Mouse (Mus musculus): ENCODE data around the gene Atn1. TPM values are rescaled to one million over a fixed set of nuclear protein-coding genes. Genes with fewer than 3 reads are reported as not detected.

Atn1 gene
- polyA plus RNA-seq (2012; rRNA removed; ENCODE audit: low replicate concordance): 25.6 and 59.6 TPM in 2 replicates

DNA sequence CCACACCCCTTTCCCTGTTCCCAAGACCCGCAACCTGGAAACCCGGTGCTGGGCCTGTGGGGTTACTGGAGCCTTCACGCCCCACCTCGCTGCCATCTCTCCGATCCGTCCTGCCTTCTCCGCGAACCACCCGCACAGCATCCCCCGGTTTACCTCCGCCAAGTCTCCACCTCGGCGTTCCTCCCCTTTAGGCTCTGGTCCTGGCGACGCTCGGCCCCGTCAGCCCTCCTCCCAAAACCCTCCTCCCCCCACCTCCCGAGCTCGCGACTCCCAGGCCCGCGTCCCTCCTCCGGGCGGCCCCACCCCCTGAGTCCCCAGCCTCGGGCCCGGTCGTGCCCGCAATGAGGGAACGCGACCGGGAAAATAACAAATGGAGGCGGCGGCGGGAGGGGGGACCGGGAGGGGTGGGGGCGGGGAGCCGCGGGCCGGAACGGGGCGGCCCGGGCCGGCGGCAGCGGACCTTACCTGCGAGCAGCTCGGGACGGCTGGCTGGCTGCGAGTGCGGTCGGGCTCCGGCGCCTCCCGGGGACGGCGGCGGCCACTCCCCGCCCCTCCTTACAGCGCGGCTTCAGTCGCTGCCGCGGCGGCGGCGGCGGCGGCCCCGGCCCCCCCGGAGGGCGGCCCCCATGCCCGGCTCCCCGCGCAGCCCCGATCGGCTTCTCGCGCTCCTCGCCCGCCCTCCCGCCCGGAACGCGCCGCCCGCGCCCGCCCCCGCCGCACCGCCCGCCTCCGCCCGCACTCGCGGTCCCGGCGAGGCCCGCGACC lies at the start of gene Atn1, which contains the start of gene Gm45234:
Atn1 (minus strand) TSS at position 694 of the 765 bp plus-strand sequence.
Gm45234 (minus strand) TSS at position 191 of the 765 bp plus-strand sequence.

GRCm38 (mm10) chr6:124779222-124779983 lies 23.1 kb upstream of the Atn1 start, which contains the start of gene Lrrc23:
Lrrc23 (minus strand) TSS chr6:124779727.

DNA sequence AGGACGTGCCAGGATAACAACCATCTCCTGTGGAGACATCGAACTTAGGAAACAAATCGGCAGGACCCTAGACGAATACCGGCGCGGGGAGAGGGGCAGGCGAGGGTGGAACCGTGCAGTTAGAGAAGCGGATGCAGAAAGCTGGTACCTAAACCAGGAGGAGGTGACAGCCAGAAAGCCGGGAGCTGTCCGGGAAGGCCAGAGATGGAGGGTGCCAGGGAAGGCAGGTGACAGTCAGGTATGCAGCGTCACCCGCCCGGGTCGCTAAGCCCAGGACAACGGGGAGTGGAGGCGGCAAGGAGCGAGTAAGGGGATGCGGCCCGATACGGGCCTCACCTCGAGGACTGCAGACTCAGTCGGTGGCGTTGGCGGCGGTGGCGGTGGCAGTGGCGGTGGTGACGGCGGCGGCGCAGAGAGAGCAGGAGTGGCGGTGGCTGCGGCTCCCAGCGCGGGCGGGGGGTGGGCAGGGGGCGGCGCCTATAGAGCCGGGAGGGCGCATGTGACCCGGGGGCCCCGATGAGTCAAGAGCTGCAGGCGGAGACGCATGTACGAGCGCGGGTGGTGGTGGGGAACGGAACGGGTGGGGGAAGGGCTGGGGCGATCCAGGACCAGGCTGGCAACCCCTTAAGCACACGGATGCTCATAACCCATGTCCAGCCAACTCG lies 12.9 kb upstream of the Atn1 start, which contains the start of gene Eno2:
Eno2 (minus strand) TSS at position 573 of the 665 bp plus-strand sequence.

GRCm38 (mm10) chr6:124740888-124741761 lies 15.2 kb downstream of the Atn1 start, which contains the start of gene Grcc10:
Grcc10 (minus strand) TSS chr6:124741374.

DNA sequence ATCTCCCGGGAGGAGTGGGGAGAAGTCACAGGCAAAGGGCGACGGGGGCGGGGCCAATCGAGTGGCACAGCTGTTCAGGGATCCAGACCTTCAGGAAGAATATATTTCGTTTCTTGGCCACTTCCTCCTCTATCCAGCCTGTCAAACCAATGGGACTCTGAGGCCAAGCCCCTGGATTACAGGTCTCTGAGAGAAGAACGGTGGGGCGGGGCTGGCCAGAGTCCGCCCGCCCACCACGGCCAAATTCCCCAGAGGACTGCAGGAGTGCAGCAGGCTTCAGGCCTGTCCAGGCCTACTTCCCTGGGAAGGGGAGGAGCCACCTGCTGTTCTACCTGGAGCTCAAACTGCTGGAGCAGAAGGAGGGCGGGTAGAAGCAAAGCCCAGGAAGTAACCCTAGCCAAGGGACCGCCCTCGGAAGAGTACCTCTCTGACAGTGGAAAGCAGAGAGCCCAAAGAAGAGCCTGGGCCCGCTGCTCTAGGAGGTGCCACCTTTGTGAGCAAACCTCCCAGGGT lies 17.8 kb downstream of the Atn1 start, which contains the start of gene Ptpn6:
Ptpn6 (minus strand) TSS at position 204 of the 513 bp plus-strand sequence.

DNA sequence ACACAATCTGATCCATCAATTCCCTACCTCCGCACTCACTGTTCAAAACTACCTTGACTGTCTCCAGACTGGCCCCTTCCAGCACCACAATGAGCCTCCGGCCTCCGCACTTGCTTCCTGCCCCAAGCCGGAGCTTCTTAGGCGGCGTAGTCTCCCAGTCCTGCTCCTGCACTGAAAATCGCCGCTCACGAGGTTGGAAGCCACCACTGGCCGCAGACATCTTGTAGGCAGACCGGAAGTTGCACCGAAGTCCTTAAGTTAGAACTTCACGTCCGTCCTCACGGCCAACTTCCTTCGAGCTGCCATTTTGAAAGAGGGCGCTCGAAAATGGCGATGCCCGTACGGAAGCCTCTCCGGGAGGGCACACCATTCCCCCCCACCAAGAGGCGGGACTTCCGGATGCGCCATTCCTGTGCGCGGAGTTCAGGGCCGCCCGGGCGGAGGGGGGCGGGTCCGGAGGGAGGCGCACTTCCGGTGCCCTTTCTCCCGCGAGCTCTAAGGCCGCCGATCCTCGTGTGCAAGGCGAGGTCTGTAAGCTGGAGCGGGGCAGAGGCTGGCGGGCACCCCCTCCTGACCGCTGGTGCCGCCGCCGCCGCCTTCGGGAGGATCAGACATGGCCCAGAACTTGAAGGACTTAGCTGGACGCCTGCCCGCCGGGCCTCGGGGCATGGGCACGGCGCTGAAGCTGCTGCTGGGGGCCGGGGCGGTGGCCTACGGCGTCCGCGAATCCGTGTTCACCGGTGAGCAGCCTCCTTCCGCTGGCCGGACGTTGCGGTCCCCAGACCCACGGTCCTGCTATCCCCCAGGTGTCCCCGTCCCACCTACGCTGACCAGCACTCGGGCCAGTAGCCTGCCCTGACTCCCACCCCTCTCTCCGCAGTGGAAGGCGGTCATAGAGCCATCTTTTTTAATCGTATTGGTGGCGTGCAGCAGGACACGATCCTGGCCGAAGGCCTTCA lies 44.2 kb downstream of the Atn1 start, which contains the start of the genes Emg1 and Phb2:
Emg1 (minus strand) TSS at position 355 of the 959 bp plus-strand sequence.
Phb2 (plus strand) TSS at position 513 of the 959 bp plus-strand sequence.

Other genes with a start within 250 kb of the Atn1 start
- gene C1ra, start 244.1 kb downstream of the Atn1 start, polyA plus RNA-seq (2012; rRNA removed; ENCODE audit: low replicate concordance): 67.2 and 93.0 TPM in 2 replicates
- 115 and 294 TPM in 2 replicates for gene C1s1, start 214.2 kb downstream of the Atn1 start, polyA plus RNA-seq (2012; rRNA removed; ENCODE audit: low replicate concordance)
- 0.19 and 0.26 TPM in 2 replicates for gene C1rb, start 186.2 kb downstream of the Atn1 start, polyA plus RNA-seq (2012; rRNA removed; ENCODE audit: low replicate concordance)
- 0.10 and 0.45 TPM in 2 replicates for gene C1s2, start 120.4 kb downstream of the Atn1 start, polyA plus RNA-seq (2012; rRNA removed; ENCODE audit: low replicate concordance)
- gene Lpcat3, start 93.5 kb downstream of the Atn1 start, polyA plus RNA-seq (2012; rRNA removed; ENCODE audit: low replicate concordance): 150 and 207 TPM in 2 replicates
- gene Emg1, start 44.3 kb downstream of the Atn1 start, polyA plus RNA-seq (2012; rRNA removed; ENCODE audit: low replicate concordance): 37.9 and 58.8 TPM in 2 replicates
- gene Phb2, start 44.2 kb downstream of the Atn1 start, polyA plus RNA-seq (2012; rRNA removed; ENCODE audit: low replicate concordance): 115 and 126 TPM in 2 replicates
- 82.7 and 124 TPM in 2 replicates for gene Ptpn6, start 17.8 kb downstream of the Atn1 start, polyA plus RNA-seq (2012; rRNA removed; ENCODE audit: low replicate concordance)
- gene Grcc10, start 15.2 kb downstream of the Atn1 start, polyA plus RNA-seq (2012; rRNA removed; ENCODE audit: low replicate concordance): 242 and 257 TPM in 2 replicates
- gene Gm45234, start 503 bp downstream of the Atn1 start, polyA plus RNA-seq (2012; rRNA removed; ENCODE audit: low replicate concordance): not detected in 2 replicates
- 11.8 and 17.7 TPM in 2 replicates for gene Eno2, start 13.1 kb upstream of the Atn1 start, polyA plus RNA-seq (2012; rRNA removed; ENCODE audit: low replicate concordance)
- gene Lrrc23, start 23.2 kb upstream of the Atn1 start, polyA plus RNA-seq (2012; rRNA removed; ENCODE audit: low replicate concordance): 0.76 and 1.5 TPM in 2 replicates
- gene Spsb2, start 52.1 kb upstream of the Atn1 start, polyA plus RNA-seq (2012; rRNA removed; ENCODE audit: low replicate concordance): 16.4 and 26.4 TPM in 2 replicates
- 313 and 1,090 TPM in 2 replicates for gene Tpi1, start 57.8 kb upstream of the Atn1 start, polyA plus RNA-seq (2012; rRNA removed; ENCODE audit: low replicate concordance)
- 84.8 and 98.1 TPM in 2 replicates for gene Usp5, start 73.0 kb upstream of the Atn1 start, polyA plus RNA-seq (2012; rRNA removed; ENCODE audit: low replicate concordance)
- 7.1 and 9.3 TPM in 2 replicates for gene Cdca3, start 73.0 kb upstream of the Atn1 start, polyA plus RNA-seq (2012; rRNA removed; ENCODE audit: low replicate concordance)
- gene Gnb3, start 83.8 kb upstream of the Atn1 start, polyA plus RNA-seq (2012; rRNA removed; ENCODE audit: low replicate concordance): 0.55 TPM in 1 of 2 replicates, not detected in the other
- gene P3h3, start 101.2 kb upstream of the Atn1 start, polyA plus RNA-seq (2012; rRNA removed; ENCODE audit: low replicate concordance): 29.1 and 38.5 TPM in 2 replicates
- gene Gpr162, start 107.5 kb upstream of the Atn1 start, polyA plus RNA-seq (2012; rRNA removed; ENCODE audit: low replicate concordance): 1.3 and 2.7 TPM in 2 replicates
- gene Cd4, start 131.7 kb upstream of the Atn1 start, polyA plus RNA-seq (2012; rRNA removed; ENCODE audit: low replicate concordance): 25.7 and 33.5 TPM in 2 replicates
- 9.6 and 17.2 TPM in 2 replicates for gene Lag3, start 155.2 kb upstream of the Atn1 start, polyA plus RNA-seq (2012; rRNA removed; ENCODE audit: low replicate concordance)
- 1,592 and 1,640 TPM in 2 replicates for gene Ptms, start 163.6 kb upstream of the Atn1 start, polyA plus RNA-seq (2012; rRNA removed; ENCODE audit: low replicate concordance)
- gene Mlf2, start 174.9 kb upstream of the Atn1 start, polyA plus RNA-seq (2012; rRNA removed; ENCODE audit: low replicate concordance): 328 and 380 TPM in 2 replicates
- 176 and 323 TPM in 2 replicates for gene Cops7a, start 209.0 kb upstream of the Atn1 start, polyA plus RNA-seq (2012; rRNA removed; ENCODE audit: low replicate concordance)
- 5.0 and 7.7 TPM in 2 replicates for gene Pianp, start 240.2 kb upstream of the Atn1 start, polyA plus RNA-seq (2012; rRNA removed; ENCODE audit: low replicate concordance)

Measured in mammary gland, adult 2 months (tissue).